Mouse (Mus musculus) retina, postnatal 1 day (tissue): ENCODE results near the gene Hemk1.

Experiments used
- DNase-seq: peaks from one replicate; pipeline ENCODE4 v3.0.0-alpha.2; 2012

Gene Hemk1

DNA sequence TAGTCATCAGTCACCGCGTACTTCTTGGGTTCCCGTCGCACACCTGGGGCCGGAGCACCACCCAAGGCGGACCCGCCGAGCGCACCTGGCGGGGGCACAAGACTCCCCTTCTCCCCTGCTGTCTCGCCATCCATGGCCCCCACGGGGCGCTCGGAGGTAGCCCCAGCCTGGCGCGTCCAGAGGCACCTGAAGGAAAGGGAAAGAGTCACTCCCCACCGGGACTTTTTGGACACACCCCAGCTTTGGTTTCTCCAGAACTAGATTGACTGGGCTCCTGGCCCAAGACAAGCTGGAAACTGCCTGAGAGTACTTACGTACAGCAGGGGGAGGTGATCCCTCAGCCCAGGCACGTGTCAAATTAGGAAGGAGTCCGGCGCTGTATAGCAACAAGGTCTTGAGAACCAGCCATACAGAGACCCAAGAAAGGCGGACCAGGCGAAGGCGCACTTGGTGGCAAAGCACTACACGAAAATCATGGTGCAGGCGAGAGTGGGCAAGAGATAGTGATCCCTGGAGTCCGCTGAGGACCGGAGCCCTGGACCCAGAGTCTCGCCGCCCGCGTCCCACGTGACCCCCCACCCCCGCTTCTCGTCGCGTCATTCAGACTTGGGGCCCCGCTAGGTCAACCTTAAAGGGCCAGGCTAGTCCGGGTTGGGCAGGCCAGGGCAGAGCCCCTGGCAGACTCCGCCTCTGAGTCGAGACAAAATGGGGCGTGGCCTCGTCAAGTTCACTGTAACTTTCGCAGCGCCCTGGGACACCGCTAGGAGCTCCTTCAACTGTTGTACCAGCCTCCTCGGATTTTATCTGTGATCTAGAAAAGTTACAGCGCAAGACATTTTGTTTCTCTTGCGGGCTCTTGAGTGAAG, 48.7 kb downstream of the Hemk1 start, which contains the start of gene Mapkapk3:
Gene Mapkapk3, minus strand, starts transcription at position 667 of the 866 bp plus-strand sequence.
- peak; percentile 91 for DNase-seq

DNA sequence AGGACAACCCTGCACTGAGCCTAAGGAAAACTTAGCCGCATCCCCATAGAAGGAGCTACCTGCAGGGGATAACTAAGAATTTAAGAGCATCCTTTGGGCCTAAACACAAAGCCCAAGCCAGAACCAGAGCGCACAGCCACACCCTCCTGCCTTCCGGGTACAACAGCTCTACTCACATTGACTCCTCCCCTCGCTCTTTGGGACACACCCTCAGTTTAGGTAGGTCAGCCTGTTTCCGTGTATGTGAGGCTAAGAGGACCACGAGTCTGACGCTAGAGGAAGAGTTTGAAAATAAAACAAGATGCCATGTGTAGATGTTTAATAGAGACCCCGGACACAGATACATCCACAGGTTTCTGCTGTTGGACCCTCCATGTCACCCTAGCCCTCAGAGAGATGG, 49.4 kb downstream of the Hemk1 start:
- DNase-seq: peak; percentile 22

DNA sequence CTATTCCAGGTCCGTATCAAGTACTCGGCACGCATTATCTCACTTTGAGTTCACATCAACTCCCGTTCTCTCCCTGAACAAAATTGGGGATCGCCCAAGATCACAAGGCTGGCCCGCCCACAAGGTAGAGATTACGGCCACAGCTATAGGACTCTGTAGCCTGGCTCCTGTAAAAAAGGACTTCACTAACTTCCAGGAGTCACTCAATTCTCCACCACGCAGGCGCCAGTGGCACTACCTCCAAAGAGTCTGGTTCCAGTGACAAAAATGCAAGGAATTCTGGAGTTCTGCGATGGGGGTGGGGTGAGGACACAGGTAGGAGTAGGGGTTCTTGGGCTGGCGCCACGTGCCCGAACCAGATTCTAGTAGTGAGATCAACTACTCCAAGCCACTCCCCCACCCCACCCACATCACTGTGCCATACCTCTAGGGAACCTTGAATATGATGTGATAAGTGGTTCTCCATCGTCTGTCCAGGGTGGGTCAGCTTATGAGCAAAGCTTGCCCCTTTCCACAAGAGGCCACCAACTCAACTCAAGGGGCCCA, 50.0 kb downstream of the Hemk1 start:
- DNase-seq: no peak

DNA sequence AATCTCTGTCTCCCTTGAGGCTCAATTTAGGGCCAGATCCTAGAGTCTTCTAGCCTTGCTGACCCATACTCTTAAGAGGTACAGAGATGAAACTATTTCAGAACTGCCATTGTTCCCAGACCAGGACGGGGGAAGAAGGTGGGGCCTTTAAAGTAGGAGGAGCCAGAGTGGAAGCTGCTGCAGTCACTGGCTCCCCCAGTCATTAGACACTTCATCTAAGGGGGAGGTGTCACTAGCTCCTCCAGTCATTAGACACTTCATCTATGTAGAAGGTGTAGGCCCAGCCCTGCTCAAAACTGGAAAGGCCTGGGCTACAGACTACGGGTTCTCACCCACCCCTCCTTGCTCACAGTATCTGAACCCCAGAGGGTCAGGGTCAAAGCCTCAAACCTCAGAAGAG, 50.9 kb downstream of the Hemk1 start:
- no peak for DNase-seq

DNA sequence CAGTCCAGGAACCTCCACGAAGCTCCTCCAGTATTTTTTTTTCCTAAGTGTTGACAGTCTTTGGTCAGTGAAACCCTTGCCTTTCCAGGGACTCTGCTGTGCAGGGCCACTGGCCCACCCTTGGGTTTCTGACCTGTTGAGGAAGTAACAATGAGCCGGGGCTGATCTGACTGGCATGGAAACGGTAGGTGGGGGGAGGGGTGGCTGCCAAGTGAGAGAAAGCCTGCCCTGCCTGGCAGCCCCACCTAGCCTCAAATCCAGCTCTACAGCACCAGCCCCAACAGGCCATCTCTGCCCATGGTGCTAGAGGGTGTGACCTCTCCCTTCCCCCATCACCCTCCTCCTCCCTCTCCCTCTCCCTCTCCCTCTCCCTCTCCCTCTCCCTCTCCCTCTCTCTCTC, 53.1 kb downstream of the Hemk1 start:
- no peak for DNase-seq

DNA sequence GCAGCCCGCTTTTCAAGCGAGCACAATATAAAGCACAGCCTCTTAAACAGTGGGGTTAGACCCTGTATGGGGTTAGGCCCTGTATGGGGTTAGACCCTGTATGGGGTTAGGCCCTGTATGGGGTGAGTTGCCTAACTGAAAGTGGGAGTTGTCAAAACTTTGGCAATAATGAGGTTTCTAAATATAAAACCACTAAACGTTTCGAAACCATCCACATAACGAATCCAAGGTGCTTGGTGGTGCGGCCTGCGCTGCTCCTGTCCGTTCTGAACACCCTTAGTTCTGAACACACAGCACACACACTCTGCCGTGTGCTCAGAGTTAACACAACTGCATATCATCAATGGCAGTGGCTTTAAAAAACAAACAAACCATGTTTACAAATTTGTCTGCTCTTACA, 55.2 kb downstream of the Hemk1 start:
- DNase-seq: no peak

DNA sequence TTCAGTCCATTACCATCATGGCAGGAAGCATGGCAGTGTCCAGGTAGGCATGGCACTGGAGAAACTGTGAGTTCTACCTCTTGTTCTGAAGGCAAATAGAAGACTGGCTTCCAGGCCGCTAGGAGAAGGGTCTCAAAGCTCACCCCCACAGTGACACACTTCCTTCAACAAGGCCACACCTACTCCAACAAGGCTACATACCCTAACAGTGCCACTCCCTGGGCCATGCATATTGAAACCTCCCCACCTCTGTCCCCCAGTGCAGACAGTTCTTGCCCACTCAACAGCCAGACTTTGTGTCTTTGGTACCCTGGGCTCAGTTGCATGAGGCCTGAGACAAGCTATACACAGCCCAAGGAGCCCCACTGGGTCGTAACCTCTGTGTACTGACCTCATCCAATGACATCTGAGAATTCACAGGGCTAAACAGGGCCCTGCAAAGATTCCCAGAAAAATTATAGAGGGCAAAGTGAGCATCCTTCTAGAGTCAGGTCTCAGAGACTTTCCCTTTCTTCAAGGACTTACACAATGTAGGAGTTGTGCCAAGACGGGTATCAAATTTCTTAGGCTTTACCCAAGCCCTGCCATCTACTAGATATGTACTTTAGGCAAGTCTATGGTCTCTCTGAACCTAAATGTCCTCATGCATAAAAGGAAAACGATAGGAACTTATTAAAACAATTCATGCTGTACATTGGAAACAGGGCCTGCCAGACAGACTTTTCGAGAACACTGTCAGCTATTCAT, 56.7 kb downstream of the Hemk1 start:
- no peak for DNase-seq

DNA sequence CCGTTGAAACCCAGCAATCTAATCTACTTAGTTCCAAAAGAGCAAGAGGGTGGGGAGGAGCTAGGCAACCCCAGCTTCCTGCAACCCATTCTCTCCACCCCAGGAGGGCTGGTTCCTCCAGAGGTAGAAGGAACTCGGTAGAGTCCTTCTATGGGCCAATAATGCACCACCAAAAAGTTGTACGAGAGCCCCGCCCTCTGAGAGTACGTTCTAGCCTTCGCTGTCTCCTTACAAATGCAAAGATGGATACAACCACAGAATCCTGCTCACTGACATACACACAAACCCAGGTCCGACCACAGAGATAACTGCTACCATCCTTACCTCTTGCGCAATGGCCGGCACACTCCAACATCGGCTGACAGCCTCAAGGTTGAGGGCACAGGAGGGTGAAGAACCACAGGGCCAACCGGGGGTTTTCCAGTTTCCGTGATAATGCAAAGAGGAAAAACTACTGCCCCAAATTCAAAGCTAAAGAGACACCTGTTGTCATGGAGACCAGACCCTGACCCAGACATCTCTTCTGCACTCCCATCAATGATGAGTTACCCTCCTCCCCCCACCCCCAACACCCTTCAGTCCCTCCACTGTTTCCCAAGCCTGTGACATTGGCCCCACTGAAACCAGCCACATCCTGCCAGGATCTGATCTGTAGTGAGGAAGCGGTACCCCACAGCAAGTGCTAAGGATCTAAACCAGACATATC, 57.7 kb downstream of the Hemk1 start:
- DNase-seq: no peak

DNA sequence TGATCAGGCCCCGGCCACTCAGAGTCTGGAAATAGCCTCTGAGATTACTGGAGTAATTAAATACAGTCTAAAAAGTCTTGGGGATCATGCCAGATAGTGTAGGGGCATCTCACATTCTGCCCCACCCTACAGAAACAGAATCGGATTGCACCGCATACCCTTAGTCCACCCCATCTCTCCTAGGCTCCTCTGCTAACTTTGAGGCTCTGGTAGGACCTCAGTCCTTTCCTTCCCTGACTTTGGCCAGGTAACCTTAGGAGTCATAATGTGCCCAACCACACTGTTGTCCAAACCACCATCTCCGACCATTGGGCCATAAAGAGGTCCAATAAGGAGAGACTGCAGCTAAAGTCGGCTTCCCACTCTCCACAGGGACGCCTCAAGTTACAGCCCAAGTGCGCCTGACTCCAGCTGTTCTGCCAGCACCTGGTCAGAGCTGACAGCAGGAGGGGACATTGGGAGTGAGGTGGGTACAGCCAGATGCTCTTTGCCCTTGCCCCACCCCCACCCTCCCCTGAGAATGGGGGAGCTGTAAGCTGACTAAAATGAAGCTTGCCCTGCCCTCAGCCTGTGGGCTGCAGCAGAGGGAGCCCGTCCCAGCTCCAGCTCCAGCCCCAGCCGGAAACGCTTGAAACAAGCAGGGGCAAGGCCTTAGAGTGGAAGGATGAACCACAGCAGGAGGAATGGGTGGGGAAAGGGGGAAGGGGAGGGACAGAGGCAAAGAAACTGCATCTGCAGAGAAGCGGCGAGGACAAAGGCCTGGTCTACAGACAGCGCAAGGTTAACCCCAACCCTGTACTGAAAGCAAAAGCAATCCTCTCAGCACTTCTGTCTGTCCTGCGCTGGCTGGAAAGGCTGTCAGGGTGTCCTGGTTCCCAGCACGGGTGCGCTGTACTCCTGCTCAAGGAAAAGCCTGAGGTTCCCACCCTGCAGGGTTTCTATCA, 58.5 kb downstream of the Hemk1 start:
- no peak for DNase-seq

DNA sequence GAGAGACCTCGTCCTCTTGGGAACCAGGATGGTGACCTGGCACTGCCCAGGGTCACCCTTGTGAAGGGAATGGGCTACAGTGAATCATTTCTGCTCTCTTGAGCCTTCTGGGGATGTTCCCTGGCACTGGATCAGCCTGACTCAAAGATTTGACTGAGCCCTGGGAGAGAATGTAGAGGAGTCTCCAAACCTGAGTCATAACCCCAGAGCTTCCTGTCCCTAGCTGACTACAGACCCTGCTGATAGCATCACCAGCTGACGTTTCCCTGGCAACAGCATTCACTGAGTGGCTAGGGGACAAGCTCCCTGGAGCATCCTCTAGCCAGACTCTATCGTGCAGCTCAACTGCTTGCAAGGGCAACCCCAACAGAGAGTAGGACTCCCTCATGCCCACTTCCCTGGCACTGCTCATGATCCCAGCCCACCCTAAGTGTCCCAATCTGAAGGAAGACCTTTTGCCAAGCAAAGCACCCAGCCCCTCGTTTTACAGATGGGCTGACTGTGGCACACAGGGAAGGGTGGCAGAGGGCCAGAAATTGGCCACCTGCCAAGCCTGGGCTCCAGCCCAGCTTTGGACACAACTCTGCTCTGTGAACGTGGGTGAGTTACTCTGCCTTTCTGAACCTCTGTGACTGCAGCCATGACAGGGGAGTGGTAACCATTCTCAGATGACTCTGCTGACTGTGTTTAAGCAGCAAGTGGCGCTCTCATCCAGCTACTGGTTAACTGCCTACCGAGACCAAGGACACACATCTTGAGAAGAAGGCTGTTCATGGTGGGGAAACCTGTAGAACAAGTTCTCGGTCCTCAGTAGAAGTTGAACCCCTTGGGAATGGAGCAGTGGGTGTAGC, 59.4 kb downstream of the Hemk1 start:
- peak; percentile 71 for DNase-seq

DNA sequence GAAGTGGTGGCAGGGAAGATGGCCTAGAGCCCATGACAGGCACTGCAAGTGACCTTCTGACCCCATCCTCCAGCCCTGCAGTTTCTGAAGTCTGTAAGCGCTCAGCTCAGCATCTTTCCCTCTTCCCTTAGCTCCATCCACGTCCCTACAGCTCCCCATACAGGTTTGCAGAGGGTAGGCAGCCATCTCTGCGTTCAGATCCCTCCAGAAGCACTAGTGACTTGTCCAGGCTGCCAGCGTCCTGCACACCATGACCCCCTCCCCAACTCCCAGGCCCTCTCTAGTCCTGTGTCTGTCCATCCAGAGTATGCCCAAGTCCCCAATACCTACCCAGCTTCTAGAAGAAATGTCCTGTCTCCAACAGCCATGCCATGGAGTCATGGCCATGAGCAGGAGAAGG, 60.0 kb downstream of the Hemk1 start:
- DNase-seq: no peak

DNA sequence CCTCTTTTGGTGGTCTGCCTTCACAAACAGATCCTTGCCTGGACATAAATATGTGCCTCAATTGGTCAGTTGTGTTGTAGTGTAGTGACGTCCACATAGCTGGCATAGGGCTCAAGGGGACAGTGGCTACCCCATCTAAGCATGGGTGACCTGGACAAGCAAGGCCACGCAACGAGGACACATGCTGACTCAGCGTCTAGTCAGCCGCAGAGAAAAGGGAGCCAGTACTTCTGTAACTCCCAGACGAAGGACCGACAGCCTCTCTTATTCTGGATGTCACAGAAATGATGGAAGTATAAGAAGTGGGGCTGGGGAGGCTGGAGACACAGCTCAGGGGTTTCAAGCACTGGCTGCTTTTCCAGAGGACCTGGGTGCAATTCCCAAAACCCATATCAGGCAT, 60.5 kb downstream of the Hemk1 start:
- no peak for DNase-seq
